Mouse (Mus musculus) ES-Bruce4 (cell line): ENCODE results near the gene Icmt.

Experiments
- CTCF ChIP-seq: IDR thresholded peaks from one replicate; pipeline ENCODE4 v1.8.1; 2011; ENCODE audit warnings: low read depth, low read length
- EP300 ChIP-seq: IDR thresholded peaks from 2 replicates; pipeline ENCODE4 v1.6.1; 2011; ENCODE audit warnings: low read depth, low read length; ENCODE audit not compliant: insufficient read depth
- POLR2A ChIP-seq: IDR thresholded peaks from one replicate; pipeline ENCODE4 v1.8.1; 2011; ENCODE audit warnings: low read length; ENCODE audit not compliant: insufficient read depth

DNA sequence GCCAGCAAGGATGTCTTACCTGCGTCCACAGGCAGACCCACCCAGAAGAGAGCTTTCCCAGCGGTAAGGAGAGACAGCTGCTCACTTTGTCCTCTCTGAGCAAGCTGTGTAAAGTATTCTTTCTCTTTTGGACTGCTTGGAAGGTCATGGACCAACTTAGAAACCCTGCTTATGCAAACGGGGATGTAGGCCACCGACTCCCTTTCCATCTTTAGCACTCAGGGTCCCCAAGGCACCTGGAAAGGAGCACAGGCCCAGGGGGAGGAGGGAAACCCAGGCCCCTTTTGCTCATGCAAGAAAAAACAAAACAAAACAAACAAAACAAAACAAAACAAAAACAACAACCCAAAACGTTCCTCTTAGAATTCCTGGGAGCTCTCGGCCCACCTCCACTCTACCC lies 5.5 kb upstream of the Icmt start, which contains the start of gene Hes3:
- no peak for TF ChIP-seq CTCF
- no peak for TF ChIP-seq POLR2A
- TF ChIP-seq EP300: no peak
